Mouse (Mus musculus): ENCODE measurements around the gene 4930402H24Rik. TPM values are rescaled to one million over a fixed set of nuclear protein-coding genes. Genes with fewer than 3 reads are reported as not detected.

4930402H24Rik gene
- polyA plus RNA-seq, 1 experiment from 2014 or later, result 33.3 TPM

DNA sequence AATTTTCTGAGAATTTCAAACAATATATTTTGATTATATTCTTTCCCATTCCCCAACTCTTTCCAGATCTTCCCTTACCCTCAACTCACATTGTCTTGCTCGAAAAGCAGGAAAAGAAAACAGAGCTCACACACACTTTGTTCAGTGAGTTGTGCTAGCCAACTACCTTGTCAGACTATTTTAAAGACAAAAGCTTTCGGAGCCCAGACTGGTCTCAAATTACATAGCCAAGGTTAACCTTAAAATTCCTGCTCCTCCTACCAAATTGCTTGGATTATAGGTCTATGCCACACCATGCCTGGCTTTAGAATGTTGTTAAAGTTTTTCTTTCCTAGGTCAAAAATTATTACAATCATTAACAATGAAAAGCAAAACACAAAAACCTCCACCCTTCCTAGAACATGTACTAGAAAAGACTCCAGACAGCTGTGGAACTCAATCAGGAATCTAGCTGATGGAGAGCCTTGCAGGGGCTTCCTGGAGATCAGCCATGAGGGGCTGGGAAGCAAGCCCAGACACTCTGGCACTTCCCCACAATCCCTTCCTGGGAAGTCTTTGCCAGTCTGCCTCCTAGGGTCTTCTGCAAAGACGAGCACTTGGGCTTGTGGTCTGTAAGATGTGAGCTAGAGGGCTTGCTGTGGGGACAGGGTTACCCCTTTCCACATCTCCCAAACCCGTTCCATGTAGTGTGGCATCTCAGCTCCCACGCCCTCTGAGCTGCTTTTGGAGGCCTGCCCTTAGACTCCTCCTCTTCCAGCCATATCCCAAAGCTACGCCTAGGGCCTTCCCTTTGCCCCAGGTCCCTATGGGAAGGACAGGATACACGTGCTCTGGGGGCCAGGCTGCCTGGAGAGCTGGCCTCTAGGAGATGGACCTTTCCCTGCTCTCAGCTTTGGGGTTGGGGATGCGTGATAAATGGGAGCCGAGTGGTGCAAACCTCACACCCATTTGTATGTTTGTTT is 201.9 kb downstream of the 4930402H24Rik start:
- Histone ChIP-seq H3K4me1 (replicated peaks; ENCODE audit: control insufficient read depth, insufficient read depth, low read length) (no peaks in the 10 kb centered on the region), H3K4me3 (ENCODE audit: low read depth, low read length) (no peak overlapping the region), H3K36me3 (ENCODE audit: control insufficient read depth, insufficient read depth, low read length) (peaks cover 9% of the 10 kb centered on the region), H3K4me2 (ENCODE audit: low read length) (no peak overlapping the region), H3K9me3 (ENCODE audit: control insufficient read depth, low read length) (no peaks in the 10 kb centered on the region), H3K9ac (ENCODE audit: low read length) (no peak overlapping the region), H3K27ac (ENCODE audit: low read depth) (no peak overlapping the region), H3K27me3 (replicated peaks; ENCODE audit: control insufficient read depth, insufficient read depth, low read length) (0 out of 2 replicates have a peak, but pooled peaks cover 4% of the 10 kb centered on the region)
- no peak for ATAC-seq (replicated peaks; ENCODE audit: low FRiP score, low TSS enrichment, low read depth)
- no peak for DNase-seq (ENCODE audit: low spot score)
- 61% methylated on average over 9 of the region's 9 CpGs for WGBS

DNA sequence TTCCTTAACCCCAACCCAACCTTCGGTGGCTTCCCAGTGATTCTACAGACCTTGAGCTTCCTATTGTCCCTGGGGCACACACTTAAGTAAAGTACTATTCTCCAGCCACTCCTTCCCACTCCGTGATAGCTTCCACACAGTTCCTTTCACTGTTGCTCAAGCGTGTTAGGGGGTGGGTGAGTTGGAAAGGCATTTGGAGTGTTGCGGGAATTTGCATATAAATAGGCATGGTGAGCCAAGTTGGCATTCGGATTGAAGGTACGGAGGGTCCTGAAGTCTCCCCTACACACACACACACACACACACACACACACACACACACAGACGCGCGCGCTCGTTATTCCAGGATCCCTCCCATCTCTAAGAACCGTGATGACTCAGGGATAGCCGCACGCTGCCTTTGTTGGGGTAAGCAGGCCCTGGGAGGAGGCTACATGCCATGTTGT is 208.4 kb downstream of the 4930402H24Rik start:
- no peak overlapping the region for H3K9ac ChIP-seq (ENCODE audit: low read length)
- no peak for DNase-seq (ENCODE audit: low spot score)

GRCm38 (mm10) chr2:130697153-130697810 is 208.9 kb downstream of the 4930402H24Rik start, which contains the start of gene Slc4a11:
TSS of gene Slc4a11 (minus strand) at chr2:130697519.
- H3K4me1 ChIP-seq (replicated peaks; ENCODE audit: control insufficient read depth, insufficient read depth, low read length), result 0 out of 2 replicates have a peak, but pooled peaks cover 3% of the 10 kb centered on the region
- under 1% methylated on average over 64 of the region's 65 CpGs for WGBS
- ATAC-seq (replicated peaks; ENCODE audit: low FRiP score, low TSS enrichment, low read depth), result peak; percentile 66

More for the DNA sequence above, 208.4 kb downstream of the 4930402H24Rik start:
- Histone ChIP-seq H3K27me3 (replicated peaks; ENCODE audit: control insufficient read depth, insufficient read depth, low read length) (peaks cover 46% of the 10 kb centered on the region), H3K9me3 (ENCODE audit: control insufficient read depth, low read length) (no peaks in the 10 kb centered on the region), H3K36me3 (ENCODE audit: control insufficient read depth, insufficient read depth, low read length) (no peaks in the 10 kb centered on the region), H3K27ac (ENCODE audit: low read depth) (no peak overlapping the region), H3K4me2 (ENCODE audit: low read length) (peak overlapping the region; percentile 100), H3K4me1 (replicated peaks; ENCODE audit: control insufficient read depth, insufficient read depth, low read length) (0 out of 2 replicates have a peak, but pooled peaks cover 3% of the 10 kb centered on the region), H3K4me3 (ENCODE audit: low read depth, low read length) (peak overlapping the region; percentile 55)
- no peak for ATAC-seq (replicated peaks; ENCODE audit: low FRiP score, low TSS enrichment, low read depth)
- 6% methylated on average over 14 of the region's 14 CpGs for WGBS

DNA sequence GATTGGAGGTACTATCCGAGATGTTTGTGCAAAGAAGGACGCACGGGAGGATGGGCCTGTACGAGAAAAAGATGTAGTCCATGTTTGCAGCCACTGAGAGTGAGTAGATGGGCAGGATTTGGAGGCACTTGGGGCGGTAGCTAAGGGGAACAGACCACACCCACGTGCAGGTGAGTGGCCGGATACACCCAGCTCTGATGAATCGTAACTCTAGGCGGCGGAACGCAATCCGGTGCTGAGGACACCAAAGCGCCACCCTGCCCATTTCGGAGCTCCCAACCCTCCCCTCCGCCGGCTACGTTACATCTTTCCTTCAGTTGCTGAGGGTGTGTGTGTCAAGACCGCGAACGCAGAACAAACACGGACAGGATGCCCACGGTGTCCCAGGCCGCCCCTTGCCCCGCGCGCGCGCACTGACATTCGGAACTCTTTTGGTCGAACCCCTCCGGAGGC is 209.5 kb downstream of the 4930402H24Rik start:
- H3K4me3 ChIP-seq (ENCODE audit: low read depth, low read length), result peak overlapping the region; percentile 55
- H3K36me3 ChIP-seq (ENCODE audit: control insufficient read depth, insufficient read depth, low read length), result no peaks in the 10 kb centered on the region
- peak overlapping the region; percentile 100 for H3K4me2 ChIP-seq (ENCODE audit: low read length)
- no peak overlapping the region for H3K27ac ChIP-seq (ENCODE audit: low read depth)
- peak overlapping the region; percentile 36 for H3K9ac ChIP-seq (ENCODE audit: low read length)
- H3K27me3 ChIP-seq (replicated peaks; ENCODE audit: control insufficient read depth, insufficient read depth, low read length), result peaks cover 46% of the 10 kb centered on the region
- H3K4me1 ChIP-seq (replicated peaks; ENCODE audit: control insufficient read depth, insufficient read depth, low read length), result 0 out of 2 replicates have a peak, but pooled peaks cover 3% of the 10 kb centered on the region
- ATAC-seq (replicated peaks; ENCODE audit: low FRiP score, low TSS enrichment, low read depth) (peak; percentile 43), DNase-seq (ENCODE audit: low spot score) (peak; percentile 56)
- WGBS, result under 1% methylated on average over 31 of the region's 31 CpGs
- H3K9me3 ChIP-seq (ENCODE audit: control insufficient read depth, low read length), result no peaks in the 10 kb centered on the region

More at GRCm38 (mm10) chr2:130697153-130697810, 208.9 kb downstream of the 4930402H24Rik start, which contains the start of gene Slc4a11:
- peaks cover 46% of the 10 kb centered on the region for H3K27me3 ChIP-seq (replicated peaks; ENCODE audit: control insufficient read depth, insufficient read depth, low read length)
- H3K27ac ChIP-seq (ENCODE audit: low read depth), result no peak within 1 kb of the TSS
- peak; percentile 75 for DNase-seq (ENCODE audit: low spot score)
- peak within 1 kb of the TSS; percentile 55 for H3K4me3 ChIP-seq (ENCODE audit: low read depth, low read length)
- no peaks in the 10 kb centered on the region for H3K9me3 ChIP-seq (ENCODE audit: control insufficient read depth, low read length)
- no peaks in the 10 kb centered on the region for H3K36me3 ChIP-seq (ENCODE audit: control insufficient read depth, insufficient read depth, low read length)
- peak within 1 kb of the TSS; percentile 100 for H3K4me2 ChIP-seq (ENCODE audit: low read length)
- H3K9ac ChIP-seq (ENCODE audit: low read length), result peak within 1 kb of the TSS; percentile 36

DNA sequence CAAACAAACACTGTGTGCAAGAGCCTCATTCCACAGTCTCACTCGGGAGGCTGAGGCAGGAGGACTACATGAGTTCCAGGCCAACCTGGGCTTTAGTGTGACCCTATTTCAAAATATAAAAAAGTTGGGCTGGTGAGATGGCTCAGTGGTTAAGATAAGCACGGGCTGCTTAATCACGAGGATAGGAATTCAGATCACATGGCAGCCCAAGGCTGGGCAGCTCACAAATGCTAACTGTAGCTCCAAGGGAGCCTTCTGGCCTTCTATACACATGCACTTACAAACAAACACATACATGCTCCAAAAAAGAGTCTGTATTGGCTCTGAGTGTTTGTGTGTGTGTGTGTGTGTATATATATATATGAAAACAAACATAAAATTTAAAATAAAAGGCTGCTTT is 212.6 kb downstream of the 4930402H24Rik start:
- Histone ChIP-seq H3K36me3 (ENCODE audit: control insufficient read depth, insufficient read depth, low read length) (no peaks in the 10 kb centered on the region), H3K27ac (ENCODE audit: low read depth) (no peak overlapping the region), H3K27me3 (replicated peaks; ENCODE audit: control insufficient read depth, insufficient read depth, low read length) (peaks cover 36% of the 10 kb centered on the region), H3K4me1 (replicated peaks; ENCODE audit: control insufficient read depth, insufficient read depth, low read length) (0 out of 2 replicates have a peak, but pooled peaks cover 3% of the 10 kb centered on the region), H3K9me3 (ENCODE audit: control insufficient read depth, low read length) (no peaks in the 10 kb centered on the region), H3K9ac (ENCODE audit: low read length) (no peak overlapping the region), H3K4me3 (ENCODE audit: low read depth, low read length) (no peak overlapping the region), H3K4me2 (ENCODE audit: low read length) (no peak overlapping the region)
- DNase-seq (ENCODE audit: low spot score) (no peak), ATAC-seq (replicated peaks; ENCODE audit: low FRiP score, low TSS enrichment, low read depth) (no peak)
- WGBS, result 42% methylated on average over 3 of the region's 3 CpGs

GRCm38 (mm10) chr2:130689011-130689410 is 217.2 kb downstream of the 4930402H24Rik start:
- 79% methylated on average over 2 of the region's 2 CpGs for WGBS
- no peak overlapping the region for H3K4me2 ChIP-seq (ENCODE audit: low read length)
- H3K4me1 ChIP-seq (replicated peaks; ENCODE audit: control insufficient read depth, insufficient read depth, low read length), result no peaks in the 10 kb centered on the region
- no peaks in the 10 kb centered on the region for H3K27me3 ChIP-seq (replicated peaks; ENCODE audit: control insufficient read depth, insufficient read depth, low read length)
- no peak for DNase-seq (ENCODE audit: low spot score)
- no peak overlapping the region for H3K4me3 ChIP-seq (ENCODE audit: low read depth, low read length)
- no peak for ATAC-seq (replicated peaks; ENCODE audit: low FRiP score, low TSS enrichment, low read depth)
- peaks cover 8% of the 10 kb centered on the region; the same call in 1 of the 2 replicates for H3K36me3 ChIP-seq (ENCODE audit: control insufficient read depth, insufficient read depth, low read length)
- no peak overlapping the region for H3K27ac ChIP-seq (ENCODE audit: low read depth)
- no peak overlapping the region for H3K9ac ChIP-seq (ENCODE audit: low read length)
- no peaks in the 10 kb centered on the region for H3K9me3 ChIP-seq (ENCODE audit: control insufficient read depth, low read length)

DNA sequence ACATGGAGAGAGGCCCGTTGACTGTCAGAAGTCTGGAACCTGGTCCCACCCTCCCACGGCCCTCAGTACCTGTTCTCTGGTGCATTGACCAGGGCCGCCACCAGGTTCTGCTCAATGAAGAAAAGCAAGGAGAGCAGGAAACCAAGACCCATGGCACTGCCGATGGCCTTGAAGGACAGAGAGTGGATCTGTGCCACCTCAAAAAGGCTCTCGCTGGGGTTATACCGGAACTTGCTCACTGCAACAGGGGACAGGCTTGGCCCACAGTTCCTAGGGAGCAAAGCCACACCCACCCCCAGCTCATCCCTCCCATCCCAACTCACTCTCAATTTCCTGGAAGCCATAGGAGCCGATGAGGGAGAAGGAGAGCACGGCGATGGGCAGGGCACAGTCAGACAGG is 220.8 kb downstream of the 4930402H24Rik start:
- Histone ChIP-seq H3K9me3 (ENCODE audit: control insufficient read depth, low read length) (no peaks in the 10 kb centered on the region), H3K4me1 (replicated peaks; ENCODE audit: control insufficient read depth, insufficient read depth, low read length) (no peaks in the 10 kb centered on the region), H3K4me3 (ENCODE audit: low read depth, low read length) (no peak overlapping the region), H3K27me3 (replicated peaks; ENCODE audit: control insufficient read depth, insufficient read depth, low read length) (no peaks in the 10 kb centered on the region), H3K27ac (ENCODE audit: low read depth) (no peak overlapping the region), H3K9ac (ENCODE audit: low read length) (no peak overlapping the region), H3K36me3 (ENCODE audit: control insufficient read depth, insufficient read depth, low read length) (peaks cover 32% of the 10 kb centered on the region), H3K4me2 (ENCODE audit: low read length) (no peak overlapping the region)
- 87% methylated on average over 9 of the region's 9 CpGs for WGBS
- DNase-seq (ENCODE audit: low spot score) (no peak), ATAC-seq (replicated peaks; ENCODE audit: low FRiP score, low TSS enrichment, low read depth) (no peak)

DNA sequence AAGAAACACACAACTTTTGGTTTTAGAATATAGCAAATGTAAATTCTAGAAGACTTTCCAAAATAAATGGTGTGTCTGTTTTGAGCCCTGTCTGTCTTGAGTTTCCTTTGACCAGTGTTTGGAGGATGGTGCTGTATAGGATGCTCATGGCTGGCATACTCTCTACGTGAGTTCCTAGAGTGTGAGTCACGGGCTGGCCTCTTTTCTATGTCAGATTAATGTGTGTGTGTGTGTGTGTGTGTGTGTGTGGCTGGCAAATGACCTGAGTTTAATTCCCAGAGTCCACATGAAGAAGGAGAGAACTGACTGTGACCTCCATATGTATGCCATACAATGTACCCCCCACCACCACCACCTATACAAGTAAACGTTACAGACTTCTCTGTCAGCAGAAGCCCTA is 224.7 kb downstream of the 4930402H24Rik start:
- no peak overlapping the region for H3K4me3 ChIP-seq (ENCODE audit: low read depth, low read length)
- 90% methylated on average over 3 of the region's 3 CpGs for WGBS
- ATAC-seq (replicated peaks; ENCODE audit: low FRiP score, low TSS enrichment, low read depth) (no peak), DNase-seq (ENCODE audit: low spot score) (no peak)
- no peaks in the 10 kb centered on the region for H3K27me3 ChIP-seq (replicated peaks; ENCODE audit: control insufficient read depth, insufficient read depth, low read length)
- no peaks in the 10 kb centered on the region for H3K4me1 ChIP-seq (replicated peaks; ENCODE audit: control insufficient read depth, insufficient read depth, low read length)
- H3K4me2 ChIP-seq (ENCODE audit: low read length), result no peak overlapping the region
- no peaks in the 10 kb centered on the region for H3K9me3 ChIP-seq (ENCODE audit: control insufficient read depth, low read length)
- H3K36me3 ChIP-seq (ENCODE audit: control insufficient read depth, insufficient read depth, low read length), result peaks cover 71% of the 10 kb centered on the region
- H3K27ac ChIP-seq (ENCODE audit: low read depth), result no peak overlapping the region
- H3K9ac ChIP-seq (ENCODE audit: low read length), result no peak overlapping the region

Measured in intestine, embryonic 14.5 days (tissue).